Mouse (Mus musculus): ENCODE data around the gene Pcnx2.

DNA sequence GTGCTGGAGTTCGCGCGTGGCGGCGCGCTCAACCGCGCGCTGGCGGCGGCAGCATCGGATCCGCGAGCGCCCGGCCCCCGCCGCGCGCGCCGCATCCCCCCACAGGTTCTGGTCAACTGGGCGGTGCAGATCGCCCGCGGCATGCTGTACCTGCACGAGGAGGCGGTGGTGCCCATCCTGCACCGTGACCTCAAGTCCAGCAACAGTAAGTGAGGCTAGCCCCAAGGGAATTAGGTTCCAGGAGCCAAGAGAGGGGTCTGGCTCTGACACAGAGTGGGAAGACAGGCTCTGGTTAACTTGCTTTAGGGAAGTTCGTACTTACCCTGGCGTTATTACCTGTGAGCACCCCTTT, 13.1 kb upstream of the Pcnx2 start:
- no peak for TF ChIP-seq EP300 (IDR thresholded peaks at IDR 0.05; ENCODE audit: insufficient read depth, low read depth, low read length)
- no peak for TF ChIP-seq CTCF (IDR thresholded peaks at IDR 0.05; ENCODE audit: low read depth, low read length)

Measured in ES-Bruce4 (cell line).